Mouse (Mus musculus) thymus, adult 18-20 months (tissue): Measurements from ENCODE around the gene Tbc1d22a.

Experiments
- DNase-seq, 2 experiments: peaks; one replicate each; pipeline ENCODE4 v3.0.0; 2022; ENCODE audit warnings: mixed read lengths in 2 of 2

The Tbc1d22a gene

GRCm38 (mm10) chr15:86520201-86520600 is 305.9 kb downstream of the Tbc1d22a start:
- DNase-seq, result no peak

- DNase-seq, result no peak
Measured at GRCm38 (mm10) chr15:86535356-86535755, 321.1 kb downstream of the Tbc1d22a start.

- no peak for DNase-seq
Measured at GRCm38 (mm10) chr15:86542371-86542770, 328.1 kb downstream of the Tbc1d22a start.

- DNase-seq, result no peak
Measured at GRCm38 (mm10) chr15:86544122-86544795, 330.0 kb downstream of the Tbc1d22a start.
